Mouse (Mus musculus) megakaryocyte, adult 5-6 weeks (primary cell): ENCODE measurements at regions not wholly inside any gene's neighbourhood (a gene's known extent, or its start where the extent isn't known, plus 50 kb on each side); places are given as distances from the start of the nearest gene placed in this dataset.
"Not testable (repeated sequence)": the region's sequence is repeated elsewhere in the genome, so short reads cannot be mapped to it uniquely, and the experiment has no call there.

ENCODE experiments used
- ATAC-seq: 2 replicates; pipeline ENCODE4 v1.8.0; 2016; ENCODE audit warnings: mild to moderate bottlenecking, inconsistent platforms; ENCODE audit not compliant: poor library complexity, severe bottlenecking

DNA sequence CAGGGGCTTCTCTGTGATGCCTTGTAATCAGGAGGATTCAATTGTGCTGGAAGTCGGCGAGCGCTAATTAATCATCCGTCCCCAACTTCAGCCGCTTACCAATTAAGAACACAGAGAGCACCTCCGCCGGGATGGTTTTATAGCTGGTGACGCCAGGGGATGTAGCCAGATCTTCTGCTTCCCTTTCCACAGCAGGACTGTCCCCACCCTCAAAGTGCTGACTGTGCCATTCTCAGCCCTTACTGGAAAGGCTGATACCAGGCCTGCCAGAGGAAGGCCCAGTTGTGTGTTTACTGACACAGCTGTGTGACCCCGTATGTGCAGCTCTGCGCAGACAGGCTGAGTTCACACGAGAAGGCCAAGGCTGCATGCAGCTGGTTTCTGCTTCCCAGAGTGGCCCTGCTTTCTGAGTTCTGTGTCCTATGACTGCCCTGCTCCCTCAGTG is 59.9 kb upstream of the Bend4 start:
- no peak for ATAC-seq

- ATAC-seq: not testable (repeated sequence)
Observed at GRCm38 (mm10) chr5:67490709-67491108, 62.6 kb upstream of the Bend4 start.

DNA sequence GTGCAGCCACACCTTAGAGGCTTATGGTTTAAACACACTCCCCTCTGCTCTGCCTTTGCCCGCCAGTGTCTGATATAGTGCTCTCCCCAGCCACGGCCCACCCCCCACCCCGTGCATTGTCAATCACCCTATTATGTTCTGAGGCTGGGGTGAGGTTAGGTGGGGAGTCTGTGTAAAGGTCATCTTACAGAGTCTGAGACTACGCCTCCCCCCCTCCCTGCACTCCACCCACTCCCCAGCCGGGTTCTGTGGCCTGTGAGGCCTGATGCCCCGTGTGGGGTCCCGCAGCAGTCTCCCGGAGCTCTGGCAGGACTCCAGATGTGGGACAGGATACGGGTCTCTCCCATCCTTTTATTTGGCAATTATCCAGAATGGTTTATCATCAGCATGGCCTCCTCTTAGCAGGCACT is 64.8 kb upstream of the Bend4 start:
- ATAC-seq: no peak

DNA sequence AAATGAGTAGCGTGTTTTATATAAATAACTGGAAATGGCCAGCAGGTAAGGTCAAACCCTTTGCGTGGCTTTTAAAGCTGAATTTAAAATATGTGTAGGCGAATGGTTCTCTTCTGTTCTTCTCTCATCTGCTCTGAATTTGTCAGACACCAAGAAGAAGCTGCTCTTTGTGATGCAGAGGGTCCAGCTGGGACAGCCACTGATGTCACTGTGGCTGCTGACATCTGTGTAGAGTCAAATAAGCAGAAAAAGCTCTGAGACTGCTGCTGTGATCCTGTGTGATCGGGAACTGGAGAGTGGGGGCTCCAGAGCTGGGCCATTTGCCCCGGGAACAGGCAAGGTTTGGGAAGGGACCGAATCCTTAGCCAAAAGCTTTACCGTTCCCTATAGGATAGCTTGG is 68.6 kb upstream of the Bend4 start:
- no peak for ATAC-seq

GRCm38 (mm10) chr5:67520251-67520650 is 87.4 kb upstream of the Shisa3 start:
- ATAC-seq: no peak

DNA sequence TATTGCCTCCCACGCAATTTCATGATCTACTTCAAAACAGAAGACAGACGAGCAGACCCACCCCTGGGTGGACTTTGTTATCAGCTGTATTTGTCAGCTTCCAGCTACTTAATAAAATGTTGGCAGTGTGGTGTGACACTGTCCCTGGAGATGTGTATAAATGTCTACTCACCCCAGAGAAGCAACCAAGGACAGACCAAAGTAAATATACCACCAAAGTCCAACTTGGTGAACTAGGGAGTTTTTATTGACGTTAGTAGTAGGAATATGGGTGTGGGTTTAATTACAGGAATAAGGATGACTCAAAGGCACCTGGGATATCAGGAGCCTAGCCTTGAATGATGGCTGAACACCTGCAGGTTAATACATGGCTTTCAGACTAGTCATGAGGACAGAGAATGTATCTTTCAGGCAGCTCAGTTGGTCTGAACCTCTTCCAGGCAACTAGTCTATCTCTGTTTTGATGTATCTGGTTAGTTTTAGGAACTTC is 86.2 kb upstream of the Shisa3 start:
- no peak for ATAC-seq

GRCm38 (mm10) chr5:67530149-67530548 is 77.5 kb upstream of the Shisa3 start:
- no peak for ATAC-seq

GRCm38 (mm10) chr5:67530957-67531356 is 76.7 kb upstream of the Shisa3 start:
- ATAC-seq: peak; percentile 37; the same call in 1 of the 2 replicates

- ATAC-seq: peak; percentile 97
Observed at GRCm38 (mm10) chr5:67532351-67532750, 75.3 kb upstream of the Shisa3 start.

- no peak for ATAC-seq
Observed at GRCm38 (mm10) chr5:67532756-67533255, 74.9 kb upstream of the Shisa3 start.

- ATAC-seq: no peak
Observed at GRCm38 (mm10) chr5:67534056-67534455, 73.6 kb upstream of the Shisa3 start.

- ATAC-seq: no peak
Observed at GRCm38 (mm10) chr5:67537990-67538389, 69.7 kb upstream of the Shisa3 start.

- no peak for ATAC-seq
Observed at GRCm38 (mm10) chr5:67539591-67540238, 68.0 kb upstream of the Shisa3 start.

GRCm38 (mm10) chr5:67541867-67542266 is 65.8 kb upstream of the Shisa3 start:
- ATAC-seq: no peak

GRCm38 (mm10) chr5:67544028-67544589 is 63.6 kb upstream of the Shisa3 start:
- ATAC-seq: no peak

- no peak for ATAC-seq
Observed at GRCm38 (mm10) chr5:67550257-67550656, 57.4 kb upstream of the Shisa3 start.

- no peak for ATAC-seq
Observed at GRCm38 (mm10) chr5:67551668-67552390, 55.9 kb upstream of the Shisa3 start.

GRCm38 (mm10) chr5:67552865-67553264 is 54.8 kb upstream of the Shisa3 start:
- ATAC-seq: peak; percentile 72
